Mouse (Mus musculus) bone marrow macrophage, adult 2 months (primary cell): ENCODE data around the gene Upk2.

Experiments used
- CTCF ChIP-seq: IDR thresholded peaks from 2 replicates; pipeline ENCODE4 v1.5.1; 2012; ENCODE audit warnings: low read depth, mild to moderate bottlenecking, low read length, moderate library complexity
- POLR2A ChIP-seq: IDR thresholded peaks from 2 replicates; pipeline ENCODE4 v1.6.1; 2012; ENCODE audit warnings: mild to moderate bottlenecking, low read depth, low read length, borderline replicate concordance

GRCm38 (mm10) chr9:44500163-44500533 is 45.4 kb upstream of the Upk2 start:
- no peak for TF ChIP-seq CTCF
- TF ChIP-seq POLR2A = no peak
